Mouse (Mus musculus) lung, postnatal 0 days (tissue): ENCODE data around the gene Ift140.

Experiments
- CTCF ChIP-seq: IDR thresholded peaks from 2 replicates; pipeline ENCODE4 v1.5.1; 2016; ENCODE audit warnings: antibody characterized with exemption, mild to moderate bottlenecking
- EP300 ChIP-seq: IDR thresholded peaks from 2 replicates; pipeline ENCODE4 v1.6.1; 2016; ENCODE audit warnings: antibody characterized with exemption, mild to moderate bottlenecking, control low read depth

DNA sequence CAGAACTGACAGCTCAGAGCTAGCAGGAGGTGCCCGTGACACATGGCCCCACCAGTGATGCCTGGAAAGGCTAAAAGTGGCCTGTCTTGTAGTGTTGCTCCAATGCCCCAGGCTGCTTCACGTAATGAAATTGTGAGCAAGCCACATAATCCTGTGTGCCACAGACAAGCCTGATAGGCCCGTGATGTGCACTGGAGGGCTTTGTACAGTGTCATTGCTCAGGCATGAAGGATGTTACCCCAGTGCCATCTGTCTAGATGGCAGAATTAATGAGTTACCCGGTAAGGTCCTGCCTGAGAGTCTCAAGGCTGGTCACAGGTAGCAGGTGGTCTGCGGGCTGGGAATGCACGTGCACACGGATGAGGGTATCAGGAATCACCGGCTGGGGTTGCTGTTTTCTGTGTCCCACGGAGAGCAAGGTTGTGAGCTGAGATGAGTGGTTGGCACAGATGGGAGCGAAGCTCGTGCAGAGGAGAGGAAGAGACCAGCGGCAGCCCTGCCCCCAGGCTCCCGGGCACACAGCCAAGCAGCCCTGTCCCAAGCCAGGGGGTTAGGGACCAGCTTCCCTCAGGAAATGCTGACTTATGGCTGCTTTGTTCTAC lies 62.0 kb downstream of the Ift140 start:
- TF ChIP-seq CTCF (no peak), EP300 (no peak; the same call in 1 of the 2 replicates)
